Mouse (Mus musculus): ENCODE data around the gene Sh3rf3. TPM values are rescaled to one million over a fixed set of nuclear protein-coding genes. Genes with fewer than 3 reads are reported as not detected.

Sh3rf3 gene
- polyA plus RNA-seq, 2 experiments: not detected

DNA sequence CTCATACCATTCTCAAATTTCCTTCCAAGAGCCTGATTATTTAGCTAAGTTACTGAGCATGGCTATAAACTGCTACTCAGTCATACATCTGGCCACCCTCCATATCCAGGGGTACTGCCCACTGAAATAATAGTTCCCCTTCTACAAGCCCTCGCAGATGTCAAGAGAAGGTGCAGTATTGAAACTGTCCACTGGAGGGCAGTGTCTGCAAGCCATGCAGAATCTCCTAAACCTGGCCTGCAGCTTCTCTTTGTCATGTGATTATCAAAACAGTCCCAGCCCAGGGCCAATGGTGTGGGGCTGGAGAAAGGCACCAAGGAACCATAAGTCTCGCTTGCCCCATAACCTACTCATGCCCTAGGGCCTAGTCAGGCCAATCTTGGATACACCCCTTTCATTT is 295.9 kb downstream of the Sh3rf3 start:
- H3K4me2 ChIP-seq (ENCODE audit: low read depth): no peak overlapping the region
- no peaks in the 10 kb centered on the region for H3K27me3 ChIP-seq (ENCODE audit: control insufficient read depth, insufficient read depth, low read length)
- H3K9me3 ChIP-seq (ENCODE audit: control insufficient read depth, low read length): no peaks in the 10 kb centered on the region
- ATAC-seq (ENCODE audit: insufficient read depth): no peak
- DNase-seq (ENCODE audit: low read depth in 3 of 3, low spot score in 3 of 3): peak; percentile 22 to 39 (median 27)
- no peaks in the 10 kb centered on the region for H3K36me3 ChIP-seq (replicated peaks; ENCODE audit: control insufficient read depth, insufficient read depth, low read depth)
- 14% methylated on average over 2 of the region's 2 CpGs for WGBS (ENCODE audit: insufficient replicate concordance)
- H3K4me1 ChIP-seq (replicated peaks; ENCODE audit: control insufficient read depth in 2 of 2, insufficient read depth in 2 of 2, low read length in 1 of 2): no peaks in the 10 kb centered on the region
- H3K4me3 ChIP-seq (ENCODE audit: insufficient read depth in 1 of 2, low read depth in 2 of 2, low read length in 2 of 2): no peak overlapping the region
- TF ChIP-seq CTCF (IDR thresholded peaks at IDR 0.05; ENCODE audit: low read depth): peak; percentile 92
- no peak for TF ChIP-seq EP300 (IDR thresholded peaks at IDR 0.05; ENCODE audit: low read depth)
- H3K9ac ChIP-seq (replicated peaks): no peak overlapping the region
- H3K27ac ChIP-seq: no peak overlapping the region

DNA sequence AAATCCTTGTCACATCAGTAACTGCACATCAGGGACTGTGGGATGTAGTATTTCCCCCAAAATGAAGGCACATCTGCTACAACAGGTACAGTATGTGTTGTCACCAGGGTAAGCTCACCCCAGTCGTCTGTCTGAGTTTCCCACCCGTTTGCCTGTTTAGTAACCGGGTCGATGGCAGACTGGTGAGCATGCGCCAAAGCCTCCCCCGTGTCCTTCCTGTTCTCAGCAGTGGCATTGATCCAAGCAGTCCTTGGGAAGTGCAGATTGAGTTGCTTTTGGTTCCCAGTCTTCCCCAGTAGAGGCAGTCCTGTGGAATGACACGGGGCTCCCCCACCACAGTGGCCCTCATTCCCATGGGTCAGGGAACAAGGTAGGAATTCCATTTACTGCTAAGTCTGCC is 297.2 kb downstream of the Sh3rf3 start:
- ATAC-seq (ENCODE audit: insufficient read depth) (no peak), DNase-seq (ENCODE audit: low read depth in 3 of 3, low spot score in 3 of 3) (no peak)
- no peak overlapping the region for H3K4me3 ChIP-seq (ENCODE audit: insufficient read depth in 1 of 2, low read depth in 2 of 2, low read length in 2 of 2)
- no peak overlapping the region for H3K9ac ChIP-seq (replicated peaks)
- 77% methylated on average over 7 of the region's 7 CpGs for WGBS (ENCODE audit: insufficient replicate concordance)
- no peaks in the 10 kb centered on the region for H3K36me3 ChIP-seq (replicated peaks; ENCODE audit: control insufficient read depth, insufficient read depth, low read depth)
- H3K27me3 ChIP-seq (ENCODE audit: control insufficient read depth, insufficient read depth, low read length): no peaks in the 10 kb centered on the region
- no peak overlapping the region for H3K4me2 ChIP-seq (ENCODE audit: low read depth)
- no peaks in the 10 kb centered on the region for H3K4me1 ChIP-seq (replicated peaks; ENCODE audit: control insufficient read depth in 2 of 2, insufficient read depth in 2 of 2, low read length in 1 of 2)
- no peak for TF ChIP-seq EP300 (IDR thresholded peaks at IDR 0.05; ENCODE audit: low read depth)
- no peak for TF ChIP-seq CTCF (IDR thresholded peaks at IDR 0.05; ENCODE audit: low read depth)
- no peaks in the 10 kb centered on the region for H3K9me3 ChIP-seq (ENCODE audit: control insufficient read depth, low read length)
- H3K27ac ChIP-seq: no peak overlapping the region

DNA sequence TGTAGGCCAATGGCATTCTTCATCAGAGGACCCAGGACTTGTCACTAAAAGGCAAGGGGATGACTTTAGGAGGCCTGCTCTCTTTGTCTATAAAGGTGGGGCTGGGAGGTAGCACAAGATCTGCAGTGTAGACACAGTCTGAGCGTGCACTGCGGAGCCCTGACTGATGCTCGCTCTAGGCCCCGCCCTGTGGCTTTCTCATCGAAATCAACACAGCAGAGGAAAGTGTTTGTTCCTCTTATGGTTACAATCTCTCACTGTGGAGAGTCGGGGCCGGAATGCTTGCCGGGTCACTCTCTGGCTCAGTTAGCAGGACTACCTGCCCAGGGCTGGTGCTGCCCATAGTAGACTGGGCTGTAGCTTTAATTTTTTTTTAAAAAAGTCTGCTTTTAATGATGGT is 299.6 kb downstream of the Sh3rf3 start:
- Histone ChIP-seq H3K9ac (replicated peaks) (no peak overlapping the region), H3K36me3 (replicated peaks; ENCODE audit: control insufficient read depth, insufficient read depth, low read depth) (no peaks in the 10 kb centered on the region), H3K4me2 (ENCODE audit: low read depth) (no peak overlapping the region), H3K27me3 (ENCODE audit: control insufficient read depth, insufficient read depth, low read length) (no peaks in the 10 kb centered on the region), H3K27ac (no peak overlapping the region), H3K9me3 (ENCODE audit: control insufficient read depth, low read length) (no peaks in the 10 kb centered on the region), H3K4me3 (ENCODE audit: insufficient read depth in 1 of 2, low read depth in 2 of 2, low read length in 2 of 2) (no peak overlapping the region), H3K4me1 (replicated peaks; ENCODE audit: control insufficient read depth in 2 of 2, insufficient read depth in 2 of 2, low read length in 1 of 2) (no peaks in the 10 kb centered on the region)
- DNase-seq (ENCODE audit: low read depth in 3 of 3, low spot score in 3 of 3) (no peak), ATAC-seq (ENCODE audit: insufficient read depth) (no peak)
- WGBS (ENCODE audit: insufficient replicate concordance): 47% methylated on average over 8 of the region's 8 CpGs
- TF ChIP-seq EP300 (IDR thresholded peaks at IDR 0.05; ENCODE audit: low read depth): no peak
- TF ChIP-seq CTCF (IDR thresholded peaks at IDR 0.05; ENCODE audit: low read depth): no peak

DNA sequence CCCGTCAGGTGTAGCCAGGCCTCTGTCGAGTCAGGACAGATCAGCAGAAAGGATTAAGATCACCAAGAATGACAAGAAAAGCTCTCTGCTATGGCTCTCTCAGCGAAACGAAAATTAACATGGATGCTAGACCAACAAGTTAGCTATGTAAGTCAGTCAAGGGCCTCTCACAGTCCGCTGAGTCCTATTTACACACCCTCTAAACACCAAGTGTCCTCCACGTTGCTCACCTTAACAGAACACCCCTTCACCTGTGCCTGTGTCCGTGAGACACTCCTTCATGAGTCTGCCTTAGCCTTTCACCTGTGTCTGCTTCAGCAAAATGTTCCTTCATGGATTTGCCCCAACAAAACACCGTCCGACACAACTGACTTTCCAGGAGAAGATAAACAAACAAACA is 300.2 kb downstream of the Sh3rf3 start:
- DNase-seq (ENCODE audit: low read depth in 3 of 3, low spot score in 3 of 3): no peak
- no peak for ATAC-seq (ENCODE audit: insufficient read depth)

DNA sequence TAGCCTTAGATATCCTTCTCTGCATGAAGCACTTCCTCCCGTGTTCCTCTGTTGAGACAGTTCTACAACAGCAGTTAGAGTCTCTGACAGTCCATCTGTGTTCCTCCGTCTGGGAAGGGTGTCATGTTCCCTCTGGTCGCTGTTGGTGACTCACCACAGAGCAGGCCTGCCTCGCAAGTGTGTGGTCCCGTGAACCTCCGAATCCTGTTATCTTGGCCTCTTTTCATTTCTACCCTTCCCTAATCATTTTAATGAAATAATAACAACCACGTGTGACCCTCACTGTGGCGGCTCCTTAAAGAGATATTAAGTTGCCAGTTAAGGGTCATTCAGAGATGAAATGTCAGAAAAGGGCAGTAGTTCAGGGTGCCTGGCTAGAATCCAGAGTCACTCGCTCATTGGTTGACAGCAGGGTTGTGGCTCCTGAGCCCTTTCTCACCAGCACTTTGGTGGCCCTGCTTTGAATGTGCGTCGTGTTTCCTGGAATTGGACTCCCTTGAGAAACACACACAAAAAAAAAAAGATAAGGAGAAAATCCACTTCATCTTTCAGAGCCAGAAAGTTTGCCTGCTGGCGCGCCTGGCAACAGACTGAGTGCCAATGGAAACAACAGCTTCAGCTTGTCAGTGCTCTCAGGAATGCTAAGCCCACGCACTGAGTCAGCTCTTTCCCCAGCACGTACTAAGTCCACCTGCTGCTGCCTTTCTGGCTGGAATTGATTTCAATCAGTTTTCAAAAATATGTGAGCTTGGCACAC is 301.6 kb downstream of the Sh3rf3 start:
- Histone ChIP-seq H3K4me2 (ENCODE audit: low read depth) (no peak overlapping the region), H3K9ac (replicated peaks) (no peak overlapping the region), H3K4me1 (replicated peaks; ENCODE audit: control insufficient read depth in 2 of 2, insufficient read depth in 2 of 2, low read length in 1 of 2) (no peaks in the 10 kb centered on the region), H3K36me3 (replicated peaks; ENCODE audit: control insufficient read depth, insufficient read depth, low read depth) (no peaks in the 10 kb centered on the region), H3K27ac (no peak overlapping the region), H3K4me3 (ENCODE audit: insufficient read depth in 1 of 2, low read depth in 2 of 2, low read length in 2 of 2) (no peak overlapping the region), H3K27me3 (ENCODE audit: control insufficient read depth, insufficient read depth, low read length) (no peaks in the 10 kb centered on the region), H3K9me3 (ENCODE audit: control insufficient read depth, low read length) (no peaks in the 10 kb centered on the region)
- WGBS (ENCODE audit: insufficient replicate concordance): 46% methylated on average over 15 of the region's 15 CpGs
- no peak for ATAC-seq (ENCODE audit: insufficient read depth)
- DNase-seq (ENCODE audit: low read depth in 3 of 3, low spot score in 3 of 3): no peak
- no peak for TF ChIP-seq CTCF (IDR thresholded peaks at IDR 0.05; ENCODE audit: low read depth)
- TF ChIP-seq EP300 (IDR thresholded peaks at IDR 0.05; ENCODE audit: low read depth): no peak

More for the DNA sequence above, 300.2 kb downstream of the Sh3rf3 start:
- Histone ChIP-seq H3K4me1 (replicated peaks; ENCODE audit: control insufficient read depth in 2 of 2, insufficient read depth in 2 of 2, low read length in 1 of 2) (no peaks in the 10 kb centered on the region), H3K9me3 (ENCODE audit: control insufficient read depth, low read length) (no peaks in the 10 kb centered on the region), H3K4me3 (ENCODE audit: insufficient read depth in 1 of 2, low read depth in 2 of 2, low read length in 2 of 2) (no peak overlapping the region), H3K27ac (no peak overlapping the region), H3K9ac (replicated peaks) (no peak overlapping the region), H3K27me3 (ENCODE audit: control insufficient read depth, insufficient read depth, low read length) (no peaks in the 10 kb centered on the region), H3K4me2 (ENCODE audit: low read depth) (no peak overlapping the region), H3K36me3 (replicated peaks; ENCODE audit: control insufficient read depth, insufficient read depth, low read depth) (no peaks in the 10 kb centered on the region)
- 62% methylated on average over 9 of the region's 9 CpGs for WGBS (ENCODE audit: insufficient replicate concordance)
- no peak for TF ChIP-seq CTCF (IDR thresholded peaks at IDR 0.05; ENCODE audit: low read depth)
- TF ChIP-seq EP300 (IDR thresholded peaks at IDR 0.05; ENCODE audit: low read depth): no peak

All from liver, embryonic 14.5 days (tissue).